Mouse (Mus musculus) adrenal gland, adult 8-10 months (tissue): ENCODE results near the gene Dido1. TPM values are rescaled to one million over a fixed set of nuclear protein-coding genes. Genes with fewer than 3 reads are reported as not detected.

Experiments
- DNase-seq: peaks from one replicate; pipeline ENCODE4 v3.0.0; 2022
- total RNA-seq, 4 experiments: library from RNA; stranded (reverse); gene quantifications; 2 replicates each; pipeline ENCODE4 v1.2.4; 2022

Gene Dido1
- total RNA-seq, 4 experiments from 2014 or later: 41.3 to 60.8 (median 49.4) TPM

DNA sequence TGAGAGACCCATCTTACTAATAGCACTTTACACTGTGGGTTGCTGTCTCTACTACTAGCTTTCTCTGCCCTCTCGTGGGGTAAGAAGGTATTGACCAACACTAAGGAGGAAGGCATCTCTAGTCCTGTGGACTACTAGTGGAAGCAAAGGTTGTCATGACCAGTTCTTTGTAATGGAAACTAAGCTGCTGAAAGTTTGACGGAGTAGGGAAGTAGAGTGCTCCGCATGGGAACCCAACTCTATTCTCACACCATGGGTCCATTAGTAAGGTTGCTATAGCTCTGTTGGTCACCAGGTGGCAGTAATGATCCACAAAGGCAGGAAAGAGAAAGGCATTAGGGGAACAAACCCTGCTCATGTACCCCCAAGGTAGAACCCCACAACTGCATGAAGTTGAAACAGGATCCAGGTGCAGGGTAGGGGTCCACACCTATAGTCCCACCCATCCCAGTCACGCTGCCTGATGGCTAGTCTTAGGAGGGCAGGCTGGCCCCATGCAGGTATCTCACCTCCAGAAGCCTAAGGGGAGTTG is 31.1 kb downstream of the Dido1 start:
- peak; percentile 31 for DNase-seq

DNA sequence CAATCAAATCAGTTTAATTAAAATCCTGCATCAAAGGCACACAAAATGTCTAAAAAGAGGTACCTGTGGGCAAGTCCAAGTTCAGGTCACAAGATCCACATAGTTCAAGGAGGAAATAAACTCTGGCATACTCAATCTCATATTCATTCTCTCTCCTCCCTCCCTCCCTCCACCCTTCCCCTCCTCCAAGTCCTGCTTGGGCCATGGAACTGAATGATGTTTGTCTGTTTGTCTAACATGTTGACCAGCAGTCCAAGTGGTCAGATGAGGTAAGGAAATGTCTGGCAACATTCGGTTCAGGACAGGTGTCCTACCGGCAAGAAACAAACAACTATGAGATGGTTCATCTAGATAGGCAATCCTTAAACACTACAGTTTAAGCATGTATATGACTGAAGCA is 33.1 kb downstream of the Dido1 start:
- no peak for DNase-seq

DNA sequence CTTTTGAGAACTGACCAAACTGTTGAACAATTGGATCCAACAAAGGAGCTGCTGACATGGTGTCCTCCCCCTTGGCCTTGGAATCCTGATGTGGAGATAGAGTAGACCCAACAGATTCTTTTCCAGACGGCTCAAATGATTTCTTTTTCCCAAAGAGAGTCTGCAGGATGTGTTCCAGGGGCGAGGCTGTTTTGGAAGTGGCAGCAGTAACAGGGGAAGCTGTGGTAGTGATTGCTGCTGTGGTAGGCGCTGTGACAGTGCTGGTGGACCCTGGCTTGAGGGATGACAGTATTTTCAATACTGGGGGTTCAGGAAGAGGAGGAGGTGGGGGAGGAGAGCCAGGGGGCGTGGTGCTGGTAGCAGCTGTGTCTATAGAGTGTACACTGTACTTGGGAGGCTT is 47.8 kb downstream of the Dido1 start:
- no peak for DNase-seq

DNA sequence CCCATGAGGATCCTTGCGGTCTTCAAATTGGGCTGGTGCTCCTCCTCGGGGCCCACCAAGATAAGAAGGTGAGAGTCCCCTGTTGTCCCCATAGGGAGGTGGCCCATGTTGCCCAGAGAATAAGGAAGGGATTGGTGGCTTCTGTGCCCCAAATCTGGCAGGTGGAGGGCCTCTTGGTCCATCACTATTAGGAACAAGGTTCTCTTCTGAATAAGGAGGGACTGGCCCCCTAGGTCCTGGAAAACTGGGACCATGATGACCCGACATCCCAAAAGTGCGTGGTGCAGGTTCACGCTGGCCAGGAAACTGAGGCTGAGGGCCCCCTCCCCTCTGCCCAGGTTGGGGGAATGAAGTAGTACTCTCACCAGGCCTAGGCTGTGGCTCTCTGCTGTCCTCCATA is 49.3 kb downstream of the Dido1 start:
- DNase-seq: no peak

DNA sequence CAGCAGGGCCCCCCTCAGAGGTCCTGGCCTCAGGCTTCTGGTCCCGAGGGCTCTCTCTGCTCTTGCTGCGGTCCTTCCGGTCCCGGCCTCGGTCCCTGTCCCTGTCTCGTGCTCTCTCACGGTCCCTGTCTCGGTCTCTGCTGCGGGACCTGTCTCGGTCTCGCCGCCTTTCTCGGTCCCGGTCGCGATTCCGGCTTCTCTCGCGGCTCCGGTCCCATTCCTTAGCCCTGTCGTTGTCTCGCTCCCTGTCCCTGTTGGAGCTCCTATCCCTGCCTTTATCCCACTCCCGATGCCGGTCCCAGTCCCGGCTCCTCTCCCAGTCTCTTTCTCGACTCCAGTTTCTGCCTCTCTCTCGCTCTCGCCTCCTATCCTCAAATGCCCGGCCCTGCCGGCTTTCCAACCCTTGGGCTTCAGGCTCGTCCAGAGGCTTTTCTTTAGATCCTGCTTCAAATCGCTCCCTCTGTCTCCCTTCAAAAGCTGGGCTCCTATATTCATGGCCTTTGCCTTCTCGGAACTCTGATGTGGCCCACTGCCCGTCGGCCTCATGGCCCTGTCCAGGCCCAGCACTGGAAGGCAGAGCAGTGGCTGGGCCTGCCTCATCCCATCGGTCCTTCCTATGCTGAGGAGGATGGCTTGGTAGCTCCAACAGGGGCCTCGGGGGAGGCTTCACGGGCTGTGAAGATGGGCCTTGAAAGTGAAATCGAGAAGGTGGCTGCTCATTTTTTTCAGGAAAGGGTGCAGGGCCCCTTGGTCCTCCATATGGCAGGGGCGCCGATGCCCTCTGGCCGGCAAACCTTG is 50.2 kb downstream of the Dido1 start:
- DNase-seq: no peak

DNA sequence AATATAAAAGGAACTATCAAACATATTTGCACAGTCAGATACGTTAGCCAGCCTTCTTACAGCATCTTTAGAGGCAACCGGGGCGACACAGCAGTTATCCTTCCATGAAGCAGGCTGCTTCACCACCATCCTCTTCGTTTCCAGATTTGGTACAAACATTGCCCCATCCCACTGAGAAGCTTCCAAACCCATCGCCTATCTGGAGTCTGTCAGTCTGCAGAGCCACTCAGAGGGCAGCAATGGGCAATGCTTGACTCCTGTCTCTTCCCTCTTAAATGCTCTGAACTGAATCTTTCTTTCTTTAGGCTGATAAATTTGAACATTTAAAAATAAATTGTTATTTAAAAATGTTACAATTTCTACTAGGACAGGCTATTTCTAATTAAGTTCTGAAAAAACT is 51.4 kb downstream of the Dido1 start:
- no peak for DNase-seq

DNA sequence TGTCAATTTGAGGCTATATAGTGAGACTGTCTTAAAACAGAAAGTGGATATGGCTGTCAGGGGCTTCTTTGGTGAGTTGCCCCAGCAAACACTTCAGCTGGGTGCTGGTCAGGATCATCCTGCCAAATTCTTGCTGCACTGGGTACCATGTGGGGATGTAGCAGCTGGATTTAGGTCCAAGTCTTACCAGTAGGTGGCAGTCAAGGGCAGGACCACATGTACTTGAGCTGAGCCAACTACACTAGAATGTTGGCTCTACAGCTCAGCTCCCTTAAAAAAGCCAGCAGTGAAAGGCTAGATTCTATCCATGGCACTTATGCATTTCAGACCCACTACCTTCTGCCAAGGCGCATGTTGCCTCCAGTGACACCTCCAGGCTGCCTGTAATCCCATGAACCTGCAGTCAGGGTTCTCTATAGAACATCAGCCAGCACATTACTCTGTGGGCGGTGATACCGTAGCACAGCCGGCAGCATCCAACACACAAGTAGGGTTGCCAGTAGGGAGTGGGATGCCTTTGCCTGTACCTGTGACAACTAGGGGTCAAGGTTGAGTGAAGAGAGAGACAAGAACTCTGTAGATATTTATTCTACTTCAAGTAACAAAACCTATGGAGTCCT is 52.3 kb downstream of the Dido1 start:
- DNase-seq: peak; percentile 43

DNA sequence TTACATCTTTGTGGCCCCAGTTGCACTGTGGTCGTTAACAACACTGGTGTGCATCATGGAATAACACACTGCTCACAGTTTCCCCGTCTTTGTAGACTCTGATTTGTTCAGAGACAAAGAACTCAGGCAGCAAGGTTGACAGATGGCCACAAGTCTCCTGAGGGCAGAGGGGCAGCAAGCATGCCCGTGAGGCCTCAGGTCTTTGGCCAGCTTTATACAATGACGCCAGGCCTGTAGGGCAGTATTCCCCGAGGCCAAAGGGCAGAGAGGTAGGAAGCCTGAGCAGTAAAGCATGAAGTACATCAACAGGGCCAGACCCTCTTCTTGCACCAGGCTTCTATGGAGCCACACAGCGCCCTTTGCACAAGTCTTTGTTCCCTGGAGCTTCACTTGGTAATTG is 54.6 kb downstream of the Dido1 start:
- no peak for DNase-seq

DNA sequence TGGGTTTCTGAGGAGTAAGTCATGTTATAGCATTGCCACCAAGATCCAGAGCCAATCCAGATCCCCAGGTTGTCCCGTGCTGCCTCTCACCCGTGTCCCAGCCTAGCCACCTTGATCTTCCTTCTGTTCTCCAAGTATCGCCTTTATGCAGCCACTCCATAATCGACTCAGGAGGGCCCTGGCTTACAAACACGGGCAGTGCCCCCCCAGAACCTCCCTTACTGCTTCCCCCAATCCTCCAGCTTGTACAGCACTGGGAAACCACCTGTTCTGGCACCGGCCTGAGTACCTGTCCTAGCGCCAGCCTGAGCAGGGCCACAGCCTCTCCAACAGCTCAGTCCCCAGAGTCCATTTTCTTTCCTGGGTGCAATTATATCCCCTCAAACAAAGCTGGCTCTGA is 55.1 kb downstream of the Dido1 start:
- no peak for DNase-seq

DNA sequence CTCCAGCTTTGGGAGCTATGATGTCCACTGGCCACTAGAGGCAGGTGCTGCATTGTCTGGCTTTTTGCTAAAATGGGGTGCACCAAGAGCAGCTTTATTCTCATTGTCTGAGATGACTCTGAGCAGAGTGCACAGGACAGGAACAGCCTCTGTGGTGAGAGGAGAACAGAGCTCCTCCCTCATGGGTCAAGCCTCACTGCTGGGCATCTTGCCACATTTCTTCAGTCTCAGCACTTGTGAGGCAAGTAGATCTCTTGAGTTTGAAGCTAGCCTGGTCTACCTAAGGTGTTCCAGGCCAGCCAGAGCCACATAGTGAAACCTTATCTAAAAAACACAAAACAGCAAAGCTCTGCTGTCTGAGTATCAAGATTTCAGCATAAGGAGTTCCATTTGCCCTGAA is 63.0 kb downstream of the Dido1 start:
- DNase-seq: no peak

DNA sequence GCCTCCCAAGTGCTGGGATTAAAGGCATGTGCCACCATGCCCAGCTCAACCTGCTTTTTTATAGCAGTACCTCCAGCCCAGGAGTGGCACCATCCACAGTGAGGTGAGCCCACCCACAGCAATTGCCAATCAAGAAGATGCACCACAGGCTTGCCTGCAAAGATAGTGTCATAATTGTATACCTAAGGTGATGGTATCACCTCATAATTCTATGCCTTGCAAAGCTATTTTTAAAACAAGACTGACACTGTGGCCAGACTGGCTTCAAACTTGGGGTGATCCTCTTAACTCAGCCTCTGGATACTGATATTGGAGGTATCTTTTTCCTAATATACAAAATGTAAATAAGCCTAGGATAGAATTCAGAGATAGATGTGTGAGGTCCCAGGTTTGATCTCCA is 66.2 kb downstream of the Dido1 start:
- no peak for DNase-seq

DNA sequence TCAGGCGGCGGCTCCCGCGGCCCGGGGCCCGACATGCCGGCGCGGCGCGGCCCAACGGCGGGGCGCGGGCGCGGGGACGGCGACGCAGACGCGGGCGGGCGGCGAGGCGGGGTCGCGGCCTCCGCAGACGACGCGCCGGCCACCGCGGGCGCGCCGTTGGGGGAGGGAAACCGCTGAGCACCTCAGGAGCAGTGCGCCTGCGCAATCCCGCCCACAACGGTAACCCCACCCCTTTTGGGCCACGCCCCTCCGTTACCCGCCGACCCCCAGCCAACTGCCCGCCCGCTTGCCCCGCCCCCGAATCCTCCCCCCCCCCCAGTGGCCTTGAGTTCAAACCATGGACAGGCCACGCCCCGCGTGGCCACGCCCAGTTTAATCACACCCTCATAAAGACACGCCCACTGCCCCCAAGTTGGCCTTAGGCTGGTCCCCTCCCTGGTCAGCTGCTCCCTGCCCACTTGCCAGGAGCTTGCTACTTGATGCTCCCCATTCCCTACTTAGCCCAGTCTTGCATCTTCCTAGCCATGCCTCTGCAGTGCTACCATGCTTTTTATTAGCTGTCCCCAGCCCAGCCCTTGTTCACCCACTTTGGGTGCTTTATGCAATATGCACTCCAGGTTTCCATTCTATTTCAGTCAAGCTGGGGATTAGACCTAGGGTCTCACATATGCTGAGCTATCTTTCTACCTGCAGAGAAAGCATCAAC is 67.1 kb downstream of the Dido1 start, which contains the start of gene Tcfl5:
Gene Tcfl5 (minus strand): TSS at position 154 of the 706 bp plus-strand sequence.
- no peak for DNase-seq

DNA sequence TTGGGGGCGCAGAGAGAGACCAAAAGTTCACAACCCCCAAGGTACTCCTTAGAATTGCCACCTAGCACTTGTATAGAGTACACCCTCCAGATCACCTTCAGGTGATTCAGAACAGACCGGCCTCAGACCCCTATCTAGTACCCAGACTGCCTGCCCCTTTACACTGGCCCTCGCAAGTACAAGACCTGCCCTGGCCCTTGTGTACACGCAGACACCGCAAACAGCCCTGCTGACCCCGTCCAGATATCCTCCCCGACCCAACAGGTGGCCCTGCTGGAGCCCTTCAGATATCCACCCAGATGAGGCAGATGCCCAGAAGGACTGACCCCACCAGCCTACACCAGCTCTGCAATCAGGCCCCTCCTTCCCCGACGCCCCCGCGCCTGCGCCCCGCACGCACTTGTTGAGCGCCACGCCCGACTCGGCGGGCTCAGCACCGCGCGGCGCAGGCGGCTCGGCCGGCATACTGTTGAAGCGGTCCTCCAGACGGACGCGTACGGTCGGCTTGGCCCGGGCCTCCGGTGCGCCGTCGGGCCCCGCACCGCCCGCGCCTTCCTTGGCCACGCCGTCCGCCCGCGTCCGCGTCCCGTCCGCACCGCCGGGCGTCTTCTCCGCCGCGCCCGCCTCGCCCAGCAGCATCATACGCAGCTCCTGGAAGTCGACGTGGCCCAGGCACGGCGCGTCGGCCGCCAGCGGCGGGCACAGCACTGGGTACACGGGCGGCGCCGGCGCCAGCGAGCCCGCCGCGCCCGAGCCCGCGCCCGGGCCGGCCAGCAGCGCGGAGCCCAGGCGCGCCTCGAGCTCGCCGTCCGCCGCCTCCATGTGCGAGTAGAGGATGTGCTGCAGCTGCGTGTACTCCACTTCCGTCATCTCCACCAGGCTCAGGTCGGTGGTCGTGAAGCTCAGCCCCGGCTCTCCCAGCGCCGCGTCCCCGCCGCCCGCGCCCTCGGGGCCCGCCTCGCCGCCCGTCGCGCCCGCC is 67.9 kb downstream of the Dido1 start:
- DNase-seq: no peak

DNA sequence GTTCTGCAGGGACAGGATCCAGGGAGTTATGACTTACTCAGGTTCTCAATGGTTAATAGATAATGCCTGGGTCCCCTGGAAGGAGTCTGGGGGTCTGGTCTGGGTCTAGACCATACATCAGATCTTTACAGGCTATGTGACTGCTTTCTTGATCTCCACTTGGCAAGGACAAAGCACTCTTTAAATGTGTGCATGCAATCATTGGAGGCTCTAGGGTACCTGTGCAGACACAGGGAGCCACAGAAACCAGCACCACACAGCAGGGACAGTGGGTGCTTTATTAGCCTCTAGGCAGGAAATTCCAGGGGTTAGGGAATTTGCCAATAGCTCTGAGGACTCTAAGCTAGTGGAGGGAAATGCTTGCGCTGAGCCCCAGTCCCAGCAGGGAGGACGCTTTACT is 97.9 kb downstream of the Dido1 start:
- DNase-seq: no peak

DNA sequence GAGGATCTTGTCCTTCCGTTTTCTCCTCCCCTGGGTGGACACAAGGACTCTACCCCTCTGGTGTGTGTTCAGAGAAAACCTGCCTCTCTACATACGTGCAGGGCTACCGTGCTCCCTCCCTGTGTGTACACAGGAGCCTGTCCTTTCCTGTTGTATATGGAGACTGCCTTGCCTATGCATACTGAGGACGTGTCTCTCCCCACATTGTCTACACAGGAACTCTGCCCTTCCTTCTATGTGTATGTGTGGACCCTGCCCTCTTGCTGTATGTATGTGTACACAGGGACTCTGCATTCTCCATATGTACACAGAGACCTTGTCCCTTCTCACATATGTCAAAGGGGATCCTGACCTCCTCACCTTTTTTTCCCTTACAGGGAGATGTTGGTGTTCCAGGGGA is 99.5 kb downstream of the Dido1 start:
- DNase-seq: no peak

Other genes with a start within 250 kb of the Dido1 start
- gene Ntsr1, start 210.0 kb downstream of the Dido1 start, total RNA-seq: not detected
- 10 to 100 TPM; 16.1 to 23.9 (median 20.1) TPM for gene Mrgbp, start 128.7 kb downstream of the Dido1 start, total RNA-seq
- gene Ogfr, start 120.8 kb downstream of the Dido1 start, total RNA-seq: 10 to 100 TPM; 36.1 to 41.6 (median 40.6) TPM
- under 1 TPM in 3 of 4 experiments, not detected in 1; 0.22 to 0.40 (median 0.35) TPM for gene Col9a3, start 112.2 kb downstream of the Dido1 start, total RNA-seq
- not detected for gene Tcfl5, start 67.3 kb downstream of the Dido1 start, total RNA-seq
- 10 to 100 TPM; 58.4 to 65.5 (median 64.0) TPM for gene Gid8, start 118 bp upstream of the Dido1 start, total RNA-seq
- 1 to 10 TPM in 2 of 4 experiments, under 1 TPM in 2; 0.81 to 2.3 (median 1.1) TPM for gene Slc17a9, start 15.3 kb upstream of the Dido1 start, total RNA-seq
- gene Bhlhe23, start 66.9 kb upstream of the Dido1 start, total RNA-seq: not detected
- 10 to 100 TPM; 46.5 to 59.6 (median 53.0) TPM for gene Ythdf1, start 210.9 kb upstream of the Dido1 start, total RNA-seq
- gene Birc7, start 219.0 kb upstream of the Dido1 start, total RNA-seq: not detected
- gene Nkain4, start 244.7 kb upstream of the Dido1 start, total RNA-seq: 1 to 10 TPM; 6.3 to 8.5 (median 6.8) TPM